In genomic region chr16:45593656-45594055, GRCm38 (mm10) we compare ENCODE assay signal across 39 mouse cellular contexts. TPM values are rescaled to one million over a fixed set of nuclear protein-coding genes. Genes with fewer than 3 reads are reported as not detected.
A peak's percentile ranks its signal among the peaks of the same experiment; 100 is the strongest.
DNase-seq lines count a peak whose midpoint lies in the region; ATAC-seq lines count a peak whose summit lies in the region.
"Had no signal": no experiment of that assay in that cellular context is flagged by ENCODE, and none has a peak within 500 bp of the region (broad histone marks: within the 10 kb centered on the region; RNA-seq: fewer than 3 reads in every experiment).

No protein-coding gene starts in this region.

- 43% methylated on average over 1 of the region's 1 CpGs for WGBS in forebrain, embryonic 13.5 days
- 79% methylated on average over 1 of the region's 1 CpGs for WGBS in forebrain, embryonic 10.5 days
- 42% methylated on average over 1 of the region's 1 CpGs for WGBS in hindbrain, embryonic 16.5 days
- 43% methylated on average over 1 of the region's 1 CpGs for WGBS in hindbrain, embryonic 14.5 days
- 33% methylated on average over 1 of the region's 1 CpGs for WGBS in midbrain, embryonic 15.5 days

- no peak overlapping the region for H3K4me2 ChIP-seq in forebrain, embryonic 13.5 days
- H3K4me2 ChIP-seq in hindbrain, embryonic 16.5 days (ENCODE audit: low read length) = no peak overlapping the region
- H3K4me2 ChIP-seq in hindbrain, embryonic 14.5 days (replicated peaks) = no peak overlapping the region
- H3K4me2 ChIP-seq in midbrain, embryonic 15.5 days = no peak overlapping the region
- H3K4me2 ChIP-seq: embryonic facial prominence, embryonic 15.5 days; heart, embryonic 12.5 days; liver, embryonic 12.5 days; neural tube, embryonic 13.5 days; stomach, embryonic 15.5 days had no signal

- H3K4me1 ChIP-seq in forebrain, embryonic 13.5 days = no peaks in the 10 kb centered on the region
- H3K4me1 ChIP-seq in forebrain, embryonic 10.5 days = 0 out of 2 replicates have a peak, but pooled peaks cover 2% of the 10 kb centered on the region
- no peaks in the 10 kb centered on the region; the same call in 1 of the 2 replicates for H3K4me1 ChIP-seq in hindbrain, embryonic 16.5 days (ENCODE audit: control insufficient read depth, insufficient read depth, low read depth, low read length)
- H3K4me1 ChIP-seq in hindbrain, embryonic 14.5 days (replicated peaks; ENCODE audit: control insufficient read depth, insufficient read depth, low read length) = no peaks in the 10 kb centered on the region
- H3K4me1 ChIP-seq in midbrain, embryonic 15.5 days = 0 out of 2 replicates have a peak, but pooled peaks cover 2% of the 10 kb centered on the region
- H3K4me1 ChIP-seq: embryonic facial prominence, embryonic 10.5 days; embryonic facial prominence, embryonic 15.5 days; heart, embryonic 12.5 days; liver, embryonic 12.5 days; neural tube, embryonic 13.5 days; stomach, embryonic 15.5 days had no signal

- no peaks in the 10 kb centered on the region for H3K36me3 ChIP-seq in forebrain, embryonic 13.5 days (ENCODE audit: poor library complexity, severe bottlenecking)
- H3K36me3 ChIP-seq in forebrain, embryonic 10.5 days (replicated peaks) = no peaks in the 10 kb centered on the region
- no peaks in the 10 kb centered on the region for H3K36me3 ChIP-seq in hindbrain, embryonic 16.5 days (ENCODE audit: control insufficient read depth, insufficient read depth, low read length)
- H3K36me3 ChIP-seq in hindbrain, embryonic 14.5 days (replicated peaks; ENCODE audit: control insufficient read depth, insufficient read depth) = no peaks in the 10 kb centered on the region
- H3K36me3 ChIP-seq in midbrain, embryonic 15.5 days (replicated peaks) = no peaks in the 10 kb centered on the region
- H3K36me3 ChIP-seq: embryonic facial prominence, embryonic 10.5 days; embryonic facial prominence, embryonic 15.5 days; G1E; heart, embryonic 12.5 days; liver, embryonic 12.5 days; neural tube, embryonic 13.5 days; stomach, embryonic 15.5 days had no signal

- H3K9ac ChIP-seq in forebrain, embryonic 13.5 days = no peak overlapping the region
- H3K9ac ChIP-seq in hindbrain, embryonic 16.5 days (ENCODE audit: low read depth, low read length) = no peak overlapping the region
- H3K9ac ChIP-seq in hindbrain, embryonic 14.5 days = no peak overlapping the region
- H3K9ac ChIP-seq in midbrain, embryonic 15.5 days = no peak overlapping the region
- H3K9ac ChIP-seq: embryonic facial prominence, embryonic 15.5 days; heart, embryonic 12.5 days; liver, embryonic 12.5 days; liver, postnatal 0 days; neural tube, embryonic 13.5 days; stomach, embryonic 15.5 days had no signal

- no peaks in the 10 kb centered on the region for H3K27me3 ChIP-seq in forebrain, embryonic 13.5 days
- H3K27me3 ChIP-seq in forebrain, embryonic 10.5 days (ENCODE audit: poor library complexity, severe bottlenecking) = no peaks in the 10 kb centered on the region
- H3K27me3 ChIP-seq in hindbrain, embryonic 16.5 days (replicated peaks; ENCODE audit: control insufficient read depth, insufficient read depth, low read length) = no peaks in the 10 kb centered on the region
- no peaks in the 10 kb centered on the region for H3K27me3 ChIP-seq in hindbrain, embryonic 14.5 days (ENCODE audit: control insufficient read depth, insufficient read depth, low read length)
- H3K27me3 ChIP-seq in midbrain, embryonic 15.5 days (replicated peaks) = no peaks in the 10 kb centered on the region
- H3K27me3 ChIP-seq: embryonic facial prominence, embryonic 15.5 days; heart, embryonic 12.5 days; liver, embryonic 12.5 days; neural tube, embryonic 13.5 days; stomach, embryonic 15.5 days had no signal

- no peak for DNase-seq in forebrain, embryonic 10.5 days (ENCODE audit: extremely low spot score, low spot score)
- DNase-seq in hindbrain, embryonic 14.5 days (ENCODE audit: low spot score) = no peak
- peak; percentile 4 for DNase-seq in ZHBTc4 (ENCODE audit: low read depth, low spot score)
- DNase-seq in cerebellum, postnatal 25 days = no peak
- no peak for DNase-seq in layer of hippocampus, postnatal 14 days (ENCODE audit: low spot score in 2 of 2)
- DNase-seq: adrenal gland, postnatal 14 days; cerebellum, adult 18-20 months; cerebellum, postnatal 14 days; heart, adult 2 months; heart, postnatal 4 days; kidney, adult 18-20 months; kidney, postnatal 36 days; layer of hippocampus, postnatal 36 days; left cerebral cortex, postnatal 4 days; liver, postnatal 0 days; lung, postnatal 36 days; right cerebral cortex, postnatal 14 days; thymus, postnatal 14 days had no signal

- ATAC-seq in forebrain, embryonic 13.5 days = peak; percentile 58; the same call in 1 of the 2 replicates
- ATAC-seq in hindbrain, embryonic 16.5 days = peak; percentile 70; the same call in 1 of the 2 replicates
- no peak for ATAC-seq in hindbrain, embryonic 14.5 days (ENCODE audit: low FRiP score)
- peak; percentile 88 for ATAC-seq in midbrain, embryonic 15.5 days (replicated peaks)
- ATAC-seq: liver, embryonic 12.5 days; liver, postnatal 0 days had no signal

- H3K27ac ChIP-seq in forebrain, embryonic 13.5 days = no peak overlapping the region
- H3K27ac ChIP-seq in forebrain, embryonic 10.5 days = no peak overlapping the region
- H3K27ac ChIP-seq in hindbrain, embryonic 16.5 days (ENCODE audit: low read depth, low read length) = no peak overlapping the region
- H3K27ac ChIP-seq in hindbrain, embryonic 14.5 days = no peak overlapping the region
- no peak overlapping the region for H3K27ac ChIP-seq in midbrain, embryonic 15.5 days
- H3K27ac ChIP-seq: embryonic facial prominence, embryonic 10.5 days; embryonic facial prominence, embryonic 15.5 days; heart, adult 2 months; liver, embryonic 12.5 days; neural tube, embryonic 13.5 days; stomach, embryonic 15.5 days had no signal

- no peak overlapping the region for H3K4me3 ChIP-seq in forebrain, embryonic 13.5 days
- H3K4me3 ChIP-seq in forebrain, embryonic 10.5 days = no peak overlapping the region
- H3K4me3 ChIP-seq in hindbrain, embryonic 16.5 days (ENCODE audit: low read length) = no peak overlapping the region
- no peak overlapping the region for H3K4me3 ChIP-seq in hindbrain, embryonic 14.5 days (replicated peaks; ENCODE audit: low read length)
- H3K4me3 ChIP-seq in midbrain, embryonic 15.5 days = no peak overlapping the region
- H3K4me3 ChIP-seq: embryonic facial prominence, embryonic 10.5 days; embryonic facial prominence, embryonic 15.5 days; heart, adult 2 months; heart, embryonic 12.5 days; liver, embryonic 12.5 days; neural tube, embryonic 13.5 days; stomach, embryonic 15.5 days had no signal

- H3K9me3 ChIP-seq in forebrain, embryonic 13.5 days (replicated peaks) = no peaks in the 10 kb centered on the region
- H3K9me3 ChIP-seq in forebrain, embryonic 10.5 days = no peaks in the 10 kb centered on the region
- H3K9me3 ChIP-seq in hindbrain, embryonic 16.5 days (ENCODE audit: control insufficient read depth, low read length) = no peaks in the 10 kb centered on the region
- no peaks in the 10 kb centered on the region for H3K9me3 ChIP-seq in hindbrain, embryonic 14.5 days (ENCODE audit: control insufficient read depth, low read length)
- H3K9me3 ChIP-seq in midbrain, embryonic 15.5 days = no peaks in the 10 kb centered on the region
- H3K9me3 ChIP-seq: embryonic facial prominence, embryonic 10.5 days; embryonic facial prominence, embryonic 15.5 days; G1E; heart, embryonic 12.5 days; liver, embryonic 12.5 days; neural tube, embryonic 13.5 days; stomach, embryonic 15.5 days had no signal

RNA-seq across cellular contexts. Expression of gene Gcsam, which starts 16.5 kb away (rescaled TPM):
- not detected in 2 replicates for polyA plus RNA-seq in forebrain, embryonic 13.5 days (2015; fragmentation: Nextera tagmentation; extraction: Ambion mirVana)
- 0.09 and 0.12 TPM in 2 replicates for polyA plus RNA-seq in forebrain, embryonic 10.5 days (2016; fragmentation: Nextera tagmentation; extraction: Ambion mirVana)
- 0.05 TPM in 1 of 2 replicates, not detected in the other for polyA plus RNA-seq in hindbrain, embryonic 16.5 days (2015; fragmentation: Nextera tagmentation; extraction: Ambion mirVana)
- polyA plus RNA-seq in hindbrain, embryonic 14.5 days (2014; fragmentation: Nextera tagmentation; extraction: Ambion mirVana) = 0.08 TPM in 1 of 2 replicates, not detected in the other
- not detected in 2 replicates for polyA plus RNA-seq in midbrain, embryonic 15.5 days (2015; fragmentation: Nextera tagmentation; extraction: Ambion mirVana)
- not detected for total RNA-seq in layer of hippocampus, postnatal 14 days (2021)
- total RNA-seq: adrenal gland, postnatal 14 days; gastrocnemius, adult 8-10 months; layer of hippocampus, adult 8-10 months; layer of hippocampus, postnatal 36 days; left cerebral cortex, postnatal 4 days; megakaryocyte, adult 5-6 weeks had no signal
- polyA plus RNA-seq: G1E had no signal

RNA-seq across cellular contexts. Expression of gene Slc9c1, which starts 58.5 kb away (rescaled TPM):
- polyA plus RNA-seq in forebrain, embryonic 13.5 days (2015; fragmentation: Nextera tagmentation; extraction: Ambion mirVana) = not detected in 2 replicates
- not detected in 2 replicates for polyA plus RNA-seq in forebrain, embryonic 10.5 days (2016; fragmentation: Nextera tagmentation; extraction: Ambion mirVana)
- polyA plus RNA-seq in hindbrain, embryonic 16.5 days (2015; fragmentation: Nextera tagmentation; extraction: Ambion mirVana) = not detected in 2 replicates
- not detected in 2 replicates for polyA plus RNA-seq in hindbrain, embryonic 14.5 days (2014; fragmentation: Nextera tagmentation; extraction: Ambion mirVana)
- polyA plus RNA-seq in midbrain, embryonic 15.5 days (2015; fragmentation: Nextera tagmentation; extraction: Ambion mirVana) = not detected in 2 replicates
- not detected for total RNA-seq in layer of hippocampus, postnatal 14 days (2021)
- total RNA-seq: adrenal gland, postnatal 14 days; G1E; gastrocnemius, adult 8-10 months; gastrocnemius, postnatal 4 days; heart, adult 2 months; heart, postnatal 4 days; layer of hippocampus, adult 8-10 months; layer of hippocampus, postnatal 36 days; left cerebral cortex, postnatal 4 days; megakaryocyte, adult 5-6 weeks had no signal
- polyA plus RNA-seq: embryonic facial prominence, embryonic 10.5 days; embryonic facial prominence, embryonic 15.5 days; G1E; heart, adult 2 months; heart, embryonic 12.5 days; heart, postnatal 0 days; intestine, embryonic 14.5 days; kidney, embryonic 16.5 days; limb, embryonic 14.5 days; liver, embryonic 12.5 days; liver, postnatal 0 days; lung, embryonic 16.5 days; neural tube, embryonic 13.5 days; small intestine, adult 2 months; stomach, embryonic 15.5 days; urinary bladder, adult 2 months had no signal
